ENCODE assay signal across 12 mouse cellular contexts in genomic region chr5:124785650-124786049, GRCm38 (mm10).
DNase-seq lines count a peak whose midpoint lies in the region; ATAC-seq and TF ChIP-seq lines count a peak whose summit lies in the region.
"Had no signal": no experiment of that assay in that cellular context is flagged by ENCODE, and none has a peak within 500 bp of the region (broad histone marks: within the 10 kb centered on the region; RNA-seq: fewer than 3 reads in every experiment).

No protein-coding gene starts in this region.

- no peaks in the 10 kb centered on the region for H3K36me3 ChIP-seq in ES-Bruce4 (ENCODE audit: control insufficient read depth, insufficient read depth, low read length, poor library complexity, severe bottlenecking)
- H3K36me3 ChIP-seq: stomach, embryonic 15.5 days had no signal

- H3K9ac ChIP-seq in ES-Bruce4 (ENCODE audit: low read depth, poor library complexity, severe bottlenecking) = no peak overlapping the region
- H3K9ac ChIP-seq: stomach, embryonic 15.5 days had no signal

- DNase-seq in cerebellum, postnatal 14 days = peak; percentile 16 to 49
- DNase-seq in cerebellum, adult 11 months = no peak
- no peak for DNase-seq in lung, adult 2 months
- DNase-seq in lung, postnatal 10 days = no peak
- no peak for DNase-seq in layer of hippocampus, adult 18-20 months (ENCODE audit: low spot score in 2 of 2)
- DNase-seq: embryo, embryonic 11 days; heart, postnatal 36 days; kidney, adult 11 months had no signal

- H3K27me3 ChIP-seq in ES-Bruce4 (ENCODE audit: control insufficient read depth, insufficient read depth, low read length, poor library complexity, severe bottlenecking) = no peaks in the 10 kb centered on the region
- H3K27me3 ChIP-seq: stomach, embryonic 15.5 days had no signal

- no peaks in the 10 kb centered on the region for H3K4me1 ChIP-seq in lung, adult 2 months (ENCODE audit: control insufficient read depth, insufficient read depth, low read length)
- H3K4me1 ChIP-seq in ES-Bruce4 (ENCODE audit: control insufficient read depth, insufficient read depth, low read length) = no peaks in the 10 kb centered on the region
- no peaks in the 10 kb centered on the region for H3K4me1 ChIP-seq in embryonic fibroblast, embryonic 13.5 days (ENCODE audit: control insufficient read depth, insufficient read depth, low read length)
- H3K4me1 ChIP-seq: stomach, embryonic 15.5 days had no signal

- H3K9me3 ChIP-seq in ES-Bruce4 (replicated peaks; ENCODE audit: control insufficient read depth, insufficient read depth, low read length, poor library complexity, severe bottlenecking) = no peaks in the 10 kb centered on the region; the same call in 1 of the 2 replicates
- H3K9me3 ChIP-seq: stomach, embryonic 15.5 days had no signal

- no peak overlapping the region for H3K4me3 ChIP-seq in lung, adult 2 months (replicated peaks; ENCODE audit: extremely low read depth, low read depth, low read length)
- no peak overlapping the region for H3K4me3 ChIP-seq in ES-Bruce4 (ENCODE audit: low read depth, low read length)
- H3K4me3 ChIP-seq in embryonic fibroblast, embryonic 13.5 days (ENCODE audit: insufficient read depth, low read length) = no peak overlapping the region
- H3K4me3 ChIP-seq: stomach, embryonic 15.5 days had no signal

- TF ChIP-seq POLR2A in lung, adult 2 months (IDR thresholded peaks at IDR 0.05; ENCODE audit: borderline replicate concordance, extremely low read depth, low read depth, low read length) = no peak
- TF ChIP-seq POLR2A in ES-Bruce4 (IDR thresholded peaks at IDR 0.05; ENCODE audit: insufficient read depth, low read length) = no peak
- TF ChIP-seq POLR2A in embryonic fibroblast, embryonic 13.5 days (IDR thresholded peaks at IDR 0.05; ENCODE audit: low read depth, low read length) = no peak

- no peak overlapping the region for H3K27ac ChIP-seq in ES-Bruce4 (ENCODE audit: insufficient read depth, low read length)
- H3K27ac ChIP-seq in embryonic fibroblast, embryonic 13.5 days (ENCODE audit: insufficient read depth, low read length) = no peak overlapping the region
- H3K27ac ChIP-seq: stomach, embryonic 15.5 days had no signal

- no peak for TF ChIP-seq EP300 in ES-Bruce4 (IDR thresholded peaks at IDR 0.05; ENCODE audit: insufficient read depth, low read depth, low read length)

- peak; percentile 11; the same call in 1 of the 2 replicates for TF ChIP-seq CTCF in lung, adult 2 months (IDR thresholded peaks at IDR 0.05; ENCODE audit: insufficient read depth, low read length)
- TF ChIP-seq CTCF in ES-Bruce4 (IDR thresholded peaks at IDR 0.05; ENCODE audit: low read depth, low read length) = peak; percentile 52
- TF ChIP-seq CTCF in embryonic fibroblast, embryonic 13.5 days (IDR thresholded peaks at IDR 0.05; ENCODE audit: borderline replicate concordance, insufficient read depth, low read length) = 0 out of 2 replicates have a peak, but pooled peaks have one; percentile 11

- 79% methylated on average over 7 of the region's 7 CpGs for WGBS in lung, adult 2 months

- ATAC-seq in megakaryocyte-erythroid progenitor cell, adult 5-6 weeks (replicated peaks; ENCODE audit: low FRiP score, low TSS enrichment, poor library complexity, severe bottlenecking) = no peak

Comparison
In these comparisons a context has a peak if more than half of its experiments do, and no peak if none do; other contexts are left out.
1. DNase-seq: peak in cerebellum, postnatal 14 days (2 of 2); none in cerebellum, adult 11 months (single experiment), lung, adult 2 months (single experiment), lung, postnatal 10 days (single experiment) and layer of hippocampus, adult 18-20 months (0 of 2).
2. Peak in every context shown above with its lines, with median percentiles within 50 percentile points of each other: CTCF ChIP-seq.